Mouse (Mus musculus) left cerebral cortex, postnatal 14 days (tissue): ENCODE measurements around the gene Dkkl1. TPM values are rescaled to one million over a fixed set of nuclear protein-coding genes. Genes with fewer than 3 reads are reported as not detected.
"Not testable (repeated sequence)": the region's sequence is repeated elsewhere in the genome, so short reads cannot be mapped to it uniquely, and the experiment has no call there.

ENCODE experiments used
- DNase-seq, 2 experiments: peaks; one replicate each; pipeline ENCODE4 v3.0.0; 2021 to 2022; ENCODE audit warnings: low spot score in 2 of 2, mixed read lengths in 1 of 2
- intact Hi-C: fragments of 180-260 bp; cut with DNase I; formaldehyde crosslinking; loops from one replicate; pipeline ENCODE4 v1.15.1; 2025
- long read RNA-seq, 2 experiments: library from polyadenylated mRNA; stranded (forward); transcript quantifications; one replicate each; pipeline ENCODE4 v2.0.0; 2021
- total RNA-seq, 2 experiments: library from RNA; stranded (reverse); gene quantifications; 2 replicates each; pipeline ENCODE4 v1.2.3; 2021

The Dkkl1 gene
- 10 to 100 TPM; 13.7 to 17.3 TPM for total RNA-seq
- long read RNA-seq, experiment 1, partial matches to known transcripts = 0 of 3 reads
- long read RNA-seq, experiment 1, other reads (novel, unspliced or antisense) = 0 of 3 reads
- long read RNA-seq, experiment 2, partial matches to known transcripts = 0 of 5 reads
- long read RNA-seq, experiment 2, other reads (novel, unspliced or antisense) = 1 of 5 reads

GRCm38 (mm10) chr7:45211851-45212251, at the start of gene Dkkl1:
TSS of gene Dkkl1 (minus strand) at chr7:45212147.
- no peak for DNase-seq
- intact Hi-C loops = no loop called here

- DNase-seq = no peak
- intact Hi-C loops = no loop called here
Observed at GRCm38 (mm10) chr7:45259281-45259680, 47.3 kb upstream of the Dkkl1 start.

- peak; percentile 41 to 55 for DNase-seq
- intact Hi-C loops = no loop called here
Observed at GRCm38 (mm10) chr7:45257063-45257840, 45.3 kb upstream of the Dkkl1 start.

GRCm38 (mm10) chr7:45255822-45256221, 43.9 kb upstream of the Dkkl1 start:
- intact Hi-C loops, DNase-seq: not testable (repeated sequence)

GRCm38 (mm10) chr7:45253806-45254205, 41.9 kb upstream of the Dkkl1 start:
- DNase-seq = no peak
- intact Hi-C loops = no loop called here

GRCm38 (mm10) chr7:45247666-45248065, 35.7 kb upstream of the Dkkl1 start:
- DNase-seq = no peak
- intact Hi-C loops = no loop called here

GRCm38 (mm10) chr7:45241389-45241749, 29.4 kb upstream of the Dkkl1 start:
- DNase-seq = no peak
- intact Hi-C loops = no loop called here

GRCm38 (mm10) chr7:45240633-45241388, 28.9 kb upstream of the Dkkl1 start, which contains the start of gene Slc6a16:
TSS of gene Slc6a16 (plus strand) at chr7:45241085.
- peak; percentile 70 to 73 for DNase-seq
- intact Hi-C loops = no loop called here

- intact Hi-C loops = no loop called here
Observed at GRCm38 (mm10) chr7:45240109-45240508, 28.2 kb upstream of the Dkkl1 start.

GRCm38 (mm10) chr7:45238723-45239496, 27.0 kb upstream of the Dkkl1 start, which contains the start of gene Cd37:
TSS of gene Cd37 (minus strand) at chr7:45239115.
- no peak for DNase-seq
- intact Hi-C loops = no loop called here

More at GRCm38 (mm10) chr7:45240109-45240508, 28.2 kb upstream of the Dkkl1 start:
- DNase-seq = no peak

GRCm38 (mm10) chr7:45237747-45238699, 26.1 kb upstream of the Dkkl1 start:
- intact Hi-C loops = no loop called here
- DNase-seq = no peak

GRCm38 (mm10) chr7:45235656-45236180, 23.8 kb upstream of the Dkkl1 start:
- no peak for DNase-seq
- intact Hi-C loops = no loop called here

- no peak for DNase-seq
- intact Hi-C loops = loop anchor here (5.0 kb wide), 1 partner anchor 68 kb away; no protein-coding TSS in a partner anchor
Observed at GRCm38 (mm10) chr7:45234922-45235571, 23.1 kb upstream of the Dkkl1 start.

- intact Hi-C loops = loop anchor here (5.0 kb wide), 1 partner anchor 67 kb away; no protein-coding TSS in a partner anchor
- no peak for DNase-seq
Observed at GRCm38 (mm10) chr7:45234333-45234841, 22.4 kb upstream of the Dkkl1 start.

- peak; percentile 73 to 79 for DNase-seq
- intact Hi-C loops = loop anchor here (5.0 kb wide), 1 partner anchor 66 kb away; no protein-coding TSS in a partner anchor
Observed at GRCm38 (mm10) chr7:45233580-45234332, 21.8 kb upstream of the Dkkl1 start.

GRCm38 (mm10) chr7:45232716-45233465, 20.9 kb upstream of the Dkkl1 start:
- intact Hi-C loops = loop anchor here (5.0 kb wide), 1 partner anchor 66 kb away; no protein-coding TSS in a partner anchor
- DNase-seq = peak; percentile 31 to 60
